Mouse (Mus musculus) cortical plate, adult 2 months (tissue): ENCODE data around the gene Foxi2. TPM values are rescaled to one million over a fixed set of nuclear protein-coding genes. Genes with fewer than 3 reads are reported as not detected.

Experiments used
- H3K27ac ChIP-seq: fragments of 200-500 bp; 2 replicates; pipeline ENCODE4 v1.5.1; 2012; ENCODE audit warnings: low read length, control low read depth, inconsistent platforms; ENCODE audit not compliant: insufficient read depth
- H3K4me1 ChIP-seq: fragments of 200-500 bp; 2 replicates; pipeline ENCODE4 v1.6.1; 2011; ENCODE audit warnings: low read length; ENCODE audit not compliant: control insufficient read depth, insufficient read depth
- H3K4me3 ChIP-seq: fragments of 200-500 bp; 2 replicates; pipeline ENCODE4 v1.5.1; 2011; ENCODE audit warnings: mild to moderate bottlenecking, low read length, control low read depth; ENCODE audit not compliant: insufficient read depth
- CTCF ChIP-seq: fragments of 200-500 bp; IDR thresholded peaks from 2 replicates; pipeline ENCODE4 v1.5.1; 2011; ENCODE audit warnings: mild to moderate bottlenecking, control low read depth, low read length; ENCODE audit not compliant: insufficient read depth; ENCODE audit errors: extremely low read depth
- POLR2A ChIP-seq: fragments of 200-500 bp; IDR thresholded peaks from 2 replicates; pipeline ENCODE4 v1.6.1; 2011; ENCODE audit warnings: mild to moderate bottlenecking, low read length, control low read depth; ENCODE audit not compliant: insufficient read depth; ENCODE audit errors: extremely low read depth
- polyA plus RNA-seq: library from polyadenylated mRNA; depleted of rRNA; stranded (reverse); fragments of >200 nt; gene quantifications from 2 replicates; pipeline ENCODE4 v1.2.3, GENCODE M21; 2012; rRNA removed

Foxi2 gene
- polyA plus RNA-seq: not detected in 2 replicates

DNA sequence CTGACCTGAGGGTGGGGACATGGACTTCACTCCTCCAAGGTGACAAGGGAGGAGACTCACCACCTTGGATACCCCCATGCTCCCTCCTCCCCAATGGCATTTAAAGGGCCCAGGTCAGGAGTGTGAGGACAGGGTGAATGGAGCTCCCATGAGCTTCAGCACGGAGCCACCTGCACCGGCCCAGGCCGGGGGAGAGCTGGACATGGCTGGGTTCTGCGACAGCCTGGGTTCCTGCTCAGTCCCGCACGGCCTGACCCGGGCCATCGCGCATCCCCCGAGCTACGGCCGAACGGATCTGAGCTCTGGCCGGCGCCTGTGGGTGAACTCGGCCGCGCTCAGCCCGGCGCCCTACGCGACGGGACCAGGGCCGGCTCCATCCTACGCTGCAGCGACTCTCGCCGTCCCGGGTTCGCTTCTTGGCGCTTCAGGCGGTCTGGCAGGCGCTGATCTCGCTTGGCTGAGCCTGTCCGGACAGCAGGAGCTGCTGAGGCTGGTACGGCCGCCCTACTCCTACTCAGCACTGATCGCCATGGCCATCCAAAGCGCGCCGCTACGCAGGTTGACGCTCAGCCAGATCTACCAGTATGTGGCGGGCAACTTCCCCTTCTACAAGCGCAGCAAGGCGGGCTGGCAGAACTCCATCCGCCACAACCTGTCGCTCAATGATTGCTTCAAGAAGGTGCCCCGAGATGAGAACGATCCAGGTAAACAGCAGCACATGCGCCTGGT, at the start of gene Foxi2:
Gene Foxi2 (plus strand): TSS at position 72 of the 729 bp plus-strand sequence.
- Histone ChIP-seq H3K4me3 (no peak within 1 kb of the TSS), H3K4me1 (no peaks in the 10 kb centered on the region), H3K27ac (no peak within 1 kb of the TSS)
- TF ChIP-seq POLR2A (no peak), CTCF (no peak)

DNA sequence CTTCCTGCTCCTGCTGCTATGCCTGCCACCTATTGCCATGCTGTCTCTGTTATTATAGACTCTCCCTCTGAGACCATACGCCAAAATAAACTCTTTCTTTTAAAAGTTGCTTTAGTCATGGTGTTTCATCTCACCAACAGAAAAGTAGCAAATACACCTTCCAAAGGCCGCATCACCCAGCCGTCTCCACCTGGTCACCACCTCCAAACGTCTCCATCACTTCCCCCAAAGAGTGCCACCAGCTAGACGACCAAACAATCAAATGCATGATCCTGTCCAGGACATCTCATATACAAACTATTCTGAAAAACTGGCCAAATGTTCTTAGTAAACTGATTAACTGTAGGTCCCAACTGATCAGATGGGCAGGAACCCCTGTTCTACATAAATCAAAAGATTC, 45.5 kb upstream of the Foxi2 start:
- TF ChIP-seq CTCF (no peak), POLR2A (no peak)
- Histone ChIP-seq H3K4me3 (no peak overlapping the region), H3K27ac (no peak overlapping the region), H3K4me1 (no peaks in the 10 kb centered on the region)

DNA sequence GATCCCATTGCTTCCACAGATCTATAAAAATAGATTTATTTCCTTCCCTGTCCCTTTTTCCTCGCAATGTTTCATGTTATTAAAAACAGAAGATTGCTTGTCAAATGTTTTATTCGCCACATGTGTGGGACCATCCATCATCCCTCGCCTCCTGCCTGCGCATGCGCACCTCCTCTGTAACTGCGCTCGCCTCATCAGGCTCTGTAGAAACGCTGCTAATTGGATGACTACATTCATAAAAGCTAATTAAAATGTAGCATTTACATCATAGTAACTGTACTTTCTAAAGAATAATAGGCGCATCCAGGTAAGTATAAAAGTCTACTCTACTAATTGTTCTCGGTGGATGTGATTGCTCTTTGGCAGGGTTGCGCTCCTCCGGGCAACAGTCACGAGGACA, 34.1 kb upstream of the Foxi2 start:
- no peaks in the 10 kb centered on the region for H3K4me1 ChIP-seq
- no peak overlapping the region for H3K27ac ChIP-seq
- no peak for TF ChIP-seq CTCF
- no peak for TF ChIP-seq POLR2A
- no peak overlapping the region for H3K4me3 ChIP-seq

DNA sequence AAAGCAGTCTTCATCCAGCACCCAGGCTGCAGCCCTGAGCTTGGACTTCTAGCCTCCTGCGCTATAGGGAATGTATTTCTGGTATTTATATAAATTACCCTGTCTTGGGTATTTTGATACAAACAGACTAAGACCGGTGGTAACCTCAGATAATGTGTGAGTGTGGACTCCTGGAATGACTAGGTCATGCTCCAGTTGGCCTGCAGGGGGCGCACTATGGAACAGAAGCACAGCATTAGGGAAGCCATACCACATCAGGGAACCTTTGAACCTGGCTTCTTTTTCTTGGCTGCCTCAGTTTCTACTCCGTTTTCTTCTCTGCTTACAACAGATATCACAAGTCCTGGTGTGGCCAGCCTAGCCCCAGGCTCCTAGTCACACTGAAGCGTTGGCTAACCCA, 33.2 kb upstream of the Foxi2 start:
- Histone ChIP-seq H3K27ac (no peak overlapping the region), H3K4me3 (no peak overlapping the region), H3K4me1 (no peaks in the 10 kb centered on the region)
- TF ChIP-seq CTCF (0 out of 2 replicates have a peak, but pooled peaks have one; percentile 8), POLR2A (no peak)

DNA sequence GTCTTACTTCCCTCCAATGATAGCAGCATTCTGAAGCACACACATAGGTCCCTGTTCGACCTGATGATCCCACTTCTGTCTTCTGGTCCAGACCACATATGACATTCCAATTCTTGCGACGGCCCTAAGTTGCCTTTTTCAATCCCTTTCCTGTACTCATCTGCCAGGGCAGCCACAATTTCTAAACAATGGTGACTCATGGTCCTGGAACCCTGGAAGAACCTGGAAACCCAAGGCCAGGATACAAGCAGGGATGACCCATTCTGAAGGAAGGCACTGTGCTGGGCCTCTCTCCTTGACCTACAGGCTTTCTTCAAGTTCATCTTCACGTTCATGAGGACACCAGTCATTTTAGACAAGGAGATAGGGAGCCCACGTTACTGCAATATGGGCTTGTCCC, 31.8 kb upstream of the Foxi2 start:
- no peak overlapping the region for H3K4me3 ChIP-seq
- H3K4me1 ChIP-seq: no peaks in the 10 kb centered on the region
- TF ChIP-seq CTCF (no peak), POLR2A (no peak)
- H3K27ac ChIP-seq: no peak overlapping the region

DNA sequence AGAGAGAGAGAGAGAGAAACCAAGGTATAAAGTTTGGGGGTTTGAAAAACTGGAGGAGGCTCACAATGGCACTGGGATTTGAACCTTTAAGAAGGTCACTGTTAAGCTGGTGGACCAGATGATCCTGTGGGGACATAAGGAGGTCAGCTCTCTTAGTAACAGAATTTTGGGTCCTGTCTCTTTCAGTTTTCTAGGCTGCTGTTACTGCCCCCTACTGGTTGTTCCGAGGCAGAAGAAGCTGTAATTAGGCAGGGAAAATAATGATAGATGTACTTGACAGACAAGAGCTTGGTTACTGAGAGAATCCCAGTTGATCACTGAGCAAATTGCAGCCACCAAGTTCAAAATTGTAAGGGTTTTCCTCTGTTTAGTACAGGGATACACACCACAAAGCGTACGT, 21.1 kb upstream of the Foxi2 start:
- no peaks in the 10 kb centered on the region for H3K4me1 ChIP-seq
- TF ChIP-seq POLR2A (no peak), CTCF (peak; percentile 38; the same call in 1 of the 2 replicates)
- H3K27ac ChIP-seq: no peak overlapping the region
- no peak overlapping the region for H3K4me3 ChIP-seq

DNA sequence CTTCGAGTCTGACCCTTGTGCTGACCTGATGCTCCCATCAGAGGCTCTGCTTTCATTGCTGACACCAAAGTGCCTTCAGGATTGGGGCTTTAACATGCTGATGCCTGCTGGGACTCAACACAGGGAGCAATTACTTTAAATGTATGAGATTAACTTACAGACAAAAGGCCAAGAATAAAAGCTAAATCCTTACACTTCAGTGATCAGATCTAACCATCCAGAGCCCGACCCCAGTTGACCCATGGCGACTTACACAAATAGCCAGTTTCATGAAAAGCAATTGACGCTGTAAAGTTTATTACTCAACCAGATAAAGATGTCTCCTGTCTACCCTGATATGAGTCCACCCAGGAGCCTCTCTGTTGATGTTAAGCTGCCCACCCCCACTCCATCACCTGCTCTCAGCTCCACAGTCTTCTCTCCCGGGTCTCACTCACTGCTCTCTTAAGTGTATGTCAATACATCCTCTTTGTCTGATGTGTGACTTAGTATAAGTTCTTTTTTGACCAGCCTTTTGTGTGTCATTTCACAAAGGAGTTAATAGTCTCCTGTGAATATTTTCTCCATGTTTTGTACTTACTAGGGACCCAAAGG, 17.1 kb upstream of the Foxi2 start:
- Histone ChIP-seq H3K27ac (no peak overlapping the region), H3K4me1 (no peaks in the 10 kb centered on the region), H3K4me3 (no peak overlapping the region)
- TF ChIP-seq POLR2A (no peak), CTCF (no peak)

DNA sequence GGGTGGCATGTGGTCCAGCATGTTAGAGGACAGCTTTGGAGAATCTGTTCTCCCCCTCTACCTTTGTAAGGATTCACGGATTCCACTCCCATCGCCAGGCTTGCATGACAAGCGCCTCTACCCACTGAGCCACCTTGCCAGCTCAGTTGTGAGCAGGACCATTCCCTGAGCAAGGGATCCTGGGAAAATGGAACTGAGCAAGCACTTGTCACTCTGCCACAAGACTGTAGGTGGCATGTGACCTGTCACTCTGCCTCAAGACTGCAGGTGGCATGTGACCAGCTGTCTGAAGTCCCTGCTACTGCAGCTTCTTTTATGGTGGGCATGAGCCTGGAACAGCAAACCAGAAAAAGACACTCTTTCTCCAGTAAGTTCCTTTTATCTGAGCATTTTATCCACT, 15.7 kb upstream of the Foxi2 start:
- no peak for TF ChIP-seq CTCF
- no peak for TF ChIP-seq POLR2A
- H3K4me1 ChIP-seq: no peaks in the 10 kb centered on the region
- no peak overlapping the region for H3K4me3 ChIP-seq
- H3K27ac ChIP-seq: no peak overlapping the region

DNA sequence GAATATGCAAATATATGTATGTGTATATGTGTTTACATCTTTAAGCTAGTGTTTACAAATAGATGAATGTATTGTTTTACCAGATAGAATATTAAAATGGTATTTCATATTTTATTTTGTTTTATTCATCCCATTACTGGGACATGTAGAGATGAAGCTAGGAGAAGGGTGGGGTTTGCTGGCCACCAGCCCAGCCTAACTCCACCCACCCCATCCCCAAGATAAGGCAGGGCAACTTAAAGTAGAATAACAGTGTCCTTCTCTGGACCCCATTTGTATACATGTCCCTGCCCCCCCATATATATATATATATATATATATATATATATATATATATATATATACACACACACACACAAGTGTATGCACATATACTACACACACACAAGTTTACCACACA, 14.9 kb upstream of the Foxi2 start:
- no peaks in the 10 kb centered on the region for H3K4me1 ChIP-seq
- H3K4me3 ChIP-seq: no peak overlapping the region
- TF ChIP-seq POLR2A (no peak), CTCF (no peak)
- no peak overlapping the region for H3K27ac ChIP-seq

DNA sequence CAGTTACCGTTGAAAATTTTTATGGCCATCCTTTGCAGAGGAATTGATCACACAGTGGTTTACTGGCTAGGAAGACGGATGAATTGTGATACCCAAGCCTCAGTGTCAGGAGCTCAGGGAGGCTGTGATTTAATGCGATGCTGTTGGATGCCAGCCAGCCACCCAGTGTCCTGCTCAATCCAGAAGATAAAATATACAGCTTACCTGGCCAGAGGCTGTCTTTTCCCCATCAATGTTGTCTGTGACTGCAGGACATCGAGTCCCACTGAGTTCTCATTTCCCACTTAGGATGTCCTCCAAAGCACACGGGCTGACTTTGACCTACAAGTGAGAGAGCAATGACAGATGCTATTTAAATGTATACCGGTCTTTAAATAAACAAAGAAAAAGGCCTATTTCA, 13.0 kb upstream of the Foxi2 start:
- no peak overlapping the region for H3K27ac ChIP-seq
- TF ChIP-seq CTCF (no peak), POLR2A (no peak)

DNA sequence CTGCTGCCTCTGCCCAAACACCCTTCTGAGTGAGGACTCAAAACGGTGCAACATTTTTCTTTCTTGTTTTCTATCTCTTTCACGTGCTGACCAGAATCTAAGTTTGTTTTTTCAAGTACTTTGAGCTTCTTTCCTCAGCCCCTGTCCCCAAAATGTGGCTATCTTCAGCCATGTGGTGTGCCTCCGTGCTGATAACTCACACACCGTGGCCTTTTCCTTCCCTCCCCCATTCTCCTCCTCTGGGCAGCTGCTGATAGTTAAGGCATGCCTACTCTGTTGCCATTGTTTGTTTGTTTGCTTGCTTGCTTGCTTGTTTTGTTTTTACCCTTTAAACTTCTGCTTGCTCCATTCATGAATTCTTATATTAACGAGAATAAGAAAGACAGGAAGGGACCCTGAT, 12.2 kb upstream of the Foxi2 start:
- TF ChIP-seq CTCF: no peak
- TF ChIP-seq POLR2A: no peak
- Histone ChIP-seq H3K4me3 (no peak overlapping the region), H3K27ac (no peak overlapping the region), H3K4me1 (no peaks in the 10 kb centered on the region)

More for the DNA sequence above, 13.0 kb upstream of the Foxi2 start:
- Histone ChIP-seq H3K4me3 (no peak overlapping the region), H3K4me1 (no peaks in the 10 kb centered on the region)
